Mouse (Mus musculus) G1E (cell line): ENCODE measurements around the gene C1qtnf5. TPM values are rescaled to one million over a fixed set of nuclear protein-coding genes. Genes with fewer than 3 reads are reported as not detected.

Experiments
- ATAC-seq: 2 replicates; pipeline ENCODE4 v1.8.0; 2016; ENCODE audit warnings: mild to moderate bottlenecking; ENCODE audit not compliant: insufficient number of reproducible peaks, poor library complexity, low FRiP score, severe bottlenecking; ENCODE audit errors: extremely low read depth
- DNase-seq: peaks from one replicate; pipeline ENCODE4 v3.0.0; 2012; ENCODE audit warnings: low spot score
- H3K27me3 ChIP-seq: 2 replicates; pipeline ENCODE4 v1.6.1; 2012; ENCODE audit warnings: mild to moderate bottlenecking, low read length, inconsistent platforms; ENCODE audit not compliant: insufficient read depth
- H3K36me3 ChIP-seq: replicated peaks from 2 replicates; pipeline ENCODE3; 2012; ENCODE audit warnings: mild to moderate bottlenecking, inconsistent platforms
- H3K4me1 ChIP-seq: 2 replicates; pipeline ENCODE4 v1.6.1; 2012; ENCODE audit warnings: low read depth, low read length, inconsistent platforms, mixed read lengths; ENCODE audit not compliant: insufficient read depth
- H3K4me3 ChIP-seq: 2 replicates; pipeline ENCODE4 v1.5.1; 2012; ENCODE audit warnings: low read depth, mild to moderate bottlenecking, inconsistent platforms, low read length, moderate library complexity, mixed read lengths
- H3K9me3 ChIP-seq: replicated peaks from 2 replicates; pipeline ENCODE4 v1.6.1; 2012; ENCODE audit warnings: inconsistent platforms
- CTCF ChIP-seq: IDR thresholded peaks from 2 replicates; pipeline ENCODE4 v1.5.1; 2012; ENCODE audit warnings: low read depth, low read length, inconsistent platforms, mixed read lengths
- GATA1 ChIP-seq: IDR thresholded peaks from 2 replicates; pipeline ENCODE4 v1.6.1; 2012; ENCODE audit warnings: borderline replicate concordance, low read length, inconsistent platforms, mixed read lengths
- GATA2 ChIP-seq: IDR thresholded peaks from 2 replicates; pipeline ENCODE4 v1.6.1; 2012; ENCODE audit warnings: low read depth, low read length, inconsistent platforms, borderline replicate concordance
- POLR2AphosphoS5 ChIP-seq: IDR thresholded peaks from 2 replicates; pipeline ENCODE4 v1.6.1; 2012; ENCODE audit warnings: low read depth, low read length, inconsistent platforms; ENCODE audit not compliant: insufficient replicate concordance
- TAL1 ChIP-seq: conservative IDR thresholded peaks from 2 replicates; pipeline ENCODE4 v1.6.1; 2012; ENCODE audit warnings: low read depth, low read length, inconsistent platforms, mixed read lengths
- polyA plus RNA-seq: library from polyadenylated mRNA; stranded (reverse); fragments of >175 nt; gene quantifications from 2 replicates; pipeline ENCODE4 v1.2.3, GENCODE M21; 2012
- total RNA-seq, 2 experiments: library from RNA; stranded (forward) in 1 of 2; stranded (reverse) in 1 of 2; fragments of 200-1000 nt in 1 of 2; fragments of >200 nt in 1 of 2; fragmentation: Nextera tagmentation in 1 of 2; gene quantifications; 2 replicates each; pipeline ENCODE4 v1.2.3; 2014 to 2017

Gene C1qtnf5
- total and polyA plus RNA-seq, 3 experiments = 0.21 TPM; not detected in 2

DNA sequence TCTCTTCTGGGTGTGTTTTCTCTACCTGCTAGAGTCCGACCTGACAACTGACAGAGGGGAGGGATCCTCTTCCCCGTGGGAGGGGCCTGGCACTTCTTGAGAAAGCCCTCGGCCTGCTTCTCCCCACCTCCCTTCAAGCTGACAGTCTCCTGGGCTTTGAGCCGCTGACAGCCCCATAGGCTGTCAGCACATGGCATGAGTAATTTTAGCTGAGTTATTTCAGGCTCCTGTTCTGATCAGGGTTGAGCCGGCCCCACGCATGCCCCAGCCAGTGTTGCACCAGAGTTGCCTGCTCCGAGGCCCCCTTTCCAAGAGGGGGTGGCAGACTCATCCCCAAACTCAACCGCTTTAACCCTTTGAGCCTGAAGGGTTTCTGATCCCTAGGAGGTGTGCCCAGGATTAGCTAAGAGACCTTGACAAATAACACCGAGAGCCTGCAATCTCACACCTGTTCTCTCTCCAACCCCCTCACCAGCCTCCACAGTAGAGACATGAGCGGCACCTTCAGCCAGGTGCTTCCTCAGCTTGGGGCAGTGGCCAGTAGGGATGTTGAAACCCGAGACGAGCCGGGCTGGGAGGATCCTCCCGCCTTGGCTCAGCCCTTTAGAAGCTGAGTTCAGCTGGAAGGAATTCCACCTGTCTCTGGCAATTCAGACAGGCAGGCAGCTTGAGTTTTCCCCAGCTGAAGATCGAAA is 19.1 kb upstream of the C1qtnf5 start:
- peaks cover 27% of the 10 kb centered on the region for H3K27me3 ChIP-seq
- peaks cover 27% of the 10 kb centered on the region for H3K36me3 ChIP-seq
- peaks cover 46% of the 10 kb centered on the region for H3K4me1 ChIP-seq
- no peak overlapping the region for H3K4me3 ChIP-seq
- no peak for TF ChIP-seq POLR2AphosphoS5
- TF ChIP-seq GATA2 = no peak
- DNase-seq (no peak), ATAC-seq (no peak)
- no peaks in the 10 kb centered on the region for H3K9me3 ChIP-seq

GRCm38 (mm10) chr9:44088877-44089608 is 18.0 kb upstream of the C1qtnf5 start:
- DNase-seq (peak; percentile 44), ATAC-seq (peak; percentile 79)
- no peak overlapping the region for H3K4me3 ChIP-seq
- no peak for TF ChIP-seq TAL1
- TF ChIP-seq POLR2AphosphoS5 = no peak
- TF ChIP-seq GATA2 = no peak
- no peak for TF ChIP-seq CTCF
- TF ChIP-seq GATA1 = no peak
- peaks cover 35% of the 10 kb centered on the region for H3K36me3 ChIP-seq
- peaks cover 20% of the 10 kb centered on the region for H3K27me3 ChIP-seq
- no peaks in the 10 kb centered on the region for H3K9me3 ChIP-seq
- H3K4me1 ChIP-seq = peaks cover 44% of the 10 kb centered on the region

GRCm38 (mm10) chr9:44093612-44094503 is 13.2 kb upstream of the C1qtnf5 start:
- DNase-seq (no peak), ATAC-seq (no peak)
- H3K27me3 ChIP-seq = peaks cover 3% of the 10 kb centered on the region; the same call in 1 of the 2 replicates
- TF ChIP-seq GATA2 (no peak), TAL1 (no peak), GATA1 (no peak), CTCF (no peak; the same call in 1 of the 2 replicates), POLR2AphosphoS5 (no peak)
- no peak overlapping the region for H3K4me3 ChIP-seq
- no peaks in the 10 kb centered on the region for H3K9me3 ChIP-seq
- H3K36me3 ChIP-seq = peaks cover 59% of the 10 kb centered on the region
- H3K4me1 ChIP-seq = peaks cover 26% of the 10 kb centered on the region

DNA sequence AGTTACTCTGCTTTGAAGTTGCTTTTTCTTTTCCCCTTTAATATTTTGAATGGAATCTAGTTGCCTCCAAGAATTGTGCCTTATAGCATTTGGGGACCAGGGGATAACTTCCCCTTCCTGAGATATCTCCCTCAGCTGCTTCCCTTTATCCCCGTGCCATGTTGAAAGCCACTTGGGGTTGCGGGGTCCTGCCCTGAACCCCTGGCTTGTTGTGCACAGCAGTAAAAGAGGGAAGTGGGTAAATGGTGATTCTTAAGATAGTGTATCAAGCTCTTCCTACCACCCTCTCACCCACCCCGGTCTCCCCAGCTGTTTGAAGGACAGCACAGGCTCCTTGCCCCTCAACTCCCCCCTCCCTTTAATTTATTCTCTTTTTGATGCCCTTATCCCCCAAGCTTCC is 12.3 kb upstream of the C1qtnf5 start:
- H3K4me3 ChIP-seq = no peak overlapping the region
- no peaks in the 10 kb centered on the region for H3K27me3 ChIP-seq
- TF ChIP-seq TAL1 (no peak), GATA2 (no peak), CTCF (no peak), POLR2AphosphoS5 (no peak)
- no peak for ATAC-seq
- no peak for DNase-seq
- no peaks in the 10 kb centered on the region for H3K9me3 ChIP-seq
- peaks cover 17% of the 10 kb centered on the region for H3K4me1 ChIP-seq
- peaks cover 59% of the 10 kb centered on the region for H3K36me3 ChIP-seq

DNA sequence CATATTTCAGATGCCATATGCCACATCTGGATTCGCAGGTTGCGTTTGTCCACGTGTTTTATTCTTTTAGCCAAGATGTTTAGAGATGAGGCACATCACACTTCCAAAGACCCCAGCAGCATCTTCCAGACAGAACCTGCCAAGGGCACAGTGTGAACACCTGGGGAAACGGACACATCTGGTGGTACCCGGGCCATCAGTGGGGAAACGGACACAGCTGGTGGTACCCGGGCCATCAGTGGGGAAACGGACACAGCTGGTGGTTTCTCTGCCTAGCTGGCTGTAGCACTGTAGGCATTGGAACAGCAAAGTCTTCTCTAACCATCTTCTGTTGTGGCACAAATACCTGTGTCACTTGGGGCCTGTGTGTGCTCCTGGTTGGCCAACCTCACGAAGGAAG is 11.3 kb upstream of the C1qtnf5 start:
- TF ChIP-seq TAL1 (no peak), CTCF (no peak), GATA1 (no peak), POLR2AphosphoS5 (no peak), GATA2 (no peak)
- Histone ChIP-seq H3K9me3 (no peaks in the 10 kb centered on the region), H3K4me1 (peaks cover 14% of the 10 kb centered on the region), H3K36me3 (peaks cover 61% of the 10 kb centered on the region), H3K27me3 (no peaks in the 10 kb centered on the region), H3K4me3 (no peak overlapping the region)
- DNase-seq = no peak
- no peak for ATAC-seq

- no peak for DNase-seq
- no peak for ATAC-seq
- TF ChIP-seq GATA1 (no peak), POLR2AphosphoS5 (no peak)
- H3K4me3 ChIP-seq = no peak overlapping the region
- no peaks in the 10 kb centered on the region for H3K27me3 ChIP-seq
- no peaks in the 10 kb centered on the region for H3K9me3 ChIP-seq
- H3K36me3 ChIP-seq = peaks cover 59% of the 10 kb centered on the region
- peaks cover 14% of the 10 kb centered on the region for H3K4me1 ChIP-seq
Observed at GRCm38 (mm10) chr9:44096536-44096935, 10.5 kb upstream of the C1qtnf5 start.
